In the genomic region with DNA sequence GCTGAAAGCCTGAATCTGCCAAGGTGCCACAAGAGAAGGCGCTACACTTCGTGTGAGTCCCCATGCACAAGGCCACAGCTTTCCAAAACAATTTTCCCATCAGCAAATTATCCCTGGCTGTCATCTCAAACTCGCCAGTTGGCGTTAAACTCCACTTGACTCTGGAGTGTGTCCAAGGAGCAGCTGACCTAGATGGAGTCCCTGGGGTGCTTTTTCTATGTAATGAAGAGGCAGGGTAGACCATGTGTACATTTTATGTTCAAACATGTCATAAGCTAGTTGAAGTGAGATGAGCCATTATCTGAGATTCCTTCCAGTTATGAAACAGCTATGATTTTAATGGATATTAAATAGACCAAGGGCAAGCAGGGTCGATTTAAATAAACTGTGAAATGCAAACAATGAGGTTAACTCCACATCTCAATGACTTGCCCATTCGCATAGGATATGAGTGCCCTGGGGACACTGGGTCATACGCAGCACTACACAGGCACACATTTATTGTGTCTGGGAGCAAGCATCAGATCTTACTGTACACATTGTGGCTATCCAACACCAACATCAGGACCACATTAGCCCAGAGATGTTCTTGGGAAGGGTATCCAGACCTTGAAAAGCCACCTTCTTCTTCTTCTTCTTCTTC, we compare ENCODE assay signal across 18 mouse cellular contexts. TPM values are rescaled to one million over a fixed set of nuclear protein-coding genes. Genes with fewer than 3 reads are reported as not detected.
A peak's percentile ranks its signal among the peaks of the same experiment; 100 is the strongest.
DNase-seq lines count a peak whose midpoint lies in the region; ATAC-seq and TF ChIP-seq lines count a peak whose summit lies in the region.
"Had no signal": no experiment of that assay in that cellular context is flagged by ENCODE, and none has a peak within 500 bp of the region (broad histone marks: within the 10 kb centered on the region; RNA-seq: fewer than 3 reads in every experiment).

No protein-coding gene starts in this region.

- H3K27ac ChIP-seq in hindbrain, embryonic 14.5 days: no peak overlapping the region
- no peak overlapping the region for H3K27ac ChIP-seq in hindbrain, embryonic 11.5 days (ENCODE audit: low read depth, low read length)
- no peak overlapping the region for H3K27ac ChIP-seq in lung, postnatal 0 days (ENCODE audit: low read length)
- H3K27ac ChIP-seq: kidney, postnatal 0 days; midbrain, embryonic 12.5 days; stomach, embryonic 15.5 days had no signal

- WGBS in hindbrain, embryonic 14.5 days: 41% methylated on average over 7 of the region's 7 CpGs
- 61% methylated on average over 7 of the region's 7 CpGs for WGBS in hindbrain, embryonic 11.5 days
- WGBS in lung, postnatal 0 days: 33% methylated on average over 7 of the region's 7 CpGs
- 31% methylated on average over 7 of the region's 7 CpGs for WGBS in lung, adult 2 months

- no peaks in the 10 kb centered on the region for H3K27me3 ChIP-seq in hindbrain, embryonic 14.5 days (ENCODE audit: control insufficient read depth, insufficient read depth, low read length)
- no peaks in the 10 kb centered on the region for H3K27me3 ChIP-seq in hindbrain, embryonic 11.5 days (ENCODE audit: control insufficient read depth, insufficient read depth, low read length)
- H3K27me3 ChIP-seq in lung, postnatal 0 days (replicated peaks; ENCODE audit: insufficient read depth, low read length): no peaks in the 10 kb centered on the region
- H3K27me3 ChIP-seq: midbrain, embryonic 12.5 days; stomach, embryonic 15.5 days had no signal

- H3K9ac ChIP-seq in hindbrain, embryonic 14.5 days: no peak overlapping the region
- no peak overlapping the region for H3K9ac ChIP-seq in hindbrain, embryonic 11.5 days (ENCODE audit: low read depth, low read length)
- H3K9ac ChIP-seq in lung, postnatal 0 days (replicated peaks; ENCODE audit: low read depth): no peak overlapping the region
- H3K9ac ChIP-seq: liver, postnatal 0 days; midbrain, embryonic 12.5 days; stomach, embryonic 15.5 days had no signal

- peaks cover 20% of the 10 kb centered on the region for H3K4me1 ChIP-seq in hindbrain, embryonic 14.5 days (replicated peaks; ENCODE audit: control insufficient read depth, insufficient read depth, low read length)
- no peaks in the 10 kb centered on the region; the same call in 1 of the 2 replicates for H3K4me1 ChIP-seq in hindbrain, embryonic 11.5 days (replicated peaks; ENCODE audit: control insufficient read depth, insufficient read depth, low read length)
- H3K4me1 ChIP-seq in lung, postnatal 0 days (ENCODE audit: insufficient read depth, low read depth, low read length): no peaks in the 10 kb centered on the region
- H3K4me1 ChIP-seq in lung, adult 2 months (ENCODE audit: control insufficient read depth, insufficient read depth, low read length): no peaks in the 10 kb centered on the region

- no peaks in the 10 kb centered on the region for H3K9me3 ChIP-seq in hindbrain, embryonic 14.5 days (ENCODE audit: control insufficient read depth, low read length)
- no peaks in the 10 kb centered on the region for H3K9me3 ChIP-seq in hindbrain, embryonic 11.5 days (ENCODE audit: control insufficient read depth, low read length)
- no peaks in the 10 kb centered on the region for H3K9me3 ChIP-seq in lung, postnatal 0 days (ENCODE audit: low read length)
- H3K9me3 ChIP-seq: midbrain, embryonic 12.5 days; stomach, embryonic 15.5 days had no signal

- no peak for TF ChIP-seq EP300 in lung, postnatal 0 days (IDR thresholded peaks at IDR 0.05)

- H3K4me2 ChIP-seq in hindbrain, embryonic 14.5 days (replicated peaks): no peak overlapping the region
- no peak overlapping the region for H3K4me2 ChIP-seq in hindbrain, embryonic 11.5 days (replicated peaks; ENCODE audit: low read depth, low read length)
- no peak overlapping the region for H3K4me2 ChIP-seq in lung, postnatal 0 days (replicated peaks; ENCODE audit: low read depth, low read length)
- H3K4me2 ChIP-seq: midbrain, embryonic 12.5 days; stomach, embryonic 15.5 days had no signal

- DNase-seq in hindbrain, embryonic 14.5 days (ENCODE audit: low spot score): peak; percentile 42
- no peak for DNase-seq in hindbrain, embryonic 11.5 days (ENCODE audit: low spot score)
- DNase-seq in lung, postnatal 0 days (ENCODE audit: low spot score): peak; percentile 30
- DNase-seq in lung, adult 2 months: no peak
- DNase-seq in cerebellum, adult 18-20 months: peak; percentile 67 to 69
- peak; percentile 55 to 62 for DNase-seq in cerebellum, postnatal 36 days
- no peak for DNase-seq in gastrocnemius, adult 8-10 months (ENCODE audit: low spot score in 2 of 2)
- DNase-seq: adrenal gland, adult 2 months; gastrocnemius, postnatal 36 days; kidney, adult 11 months; liver, postnatal 0 days; spleen, adult 18-20 months had no signal

- no peak for TF ChIP-seq CTCF in lung, postnatal 0 days (IDR thresholded peaks at IDR 0.05)
- no peak for TF ChIP-seq CTCF in lung, adult 2 months (IDR thresholded peaks at IDR 0.05; ENCODE audit: insufficient read depth, low read length)

- H3K4me3 ChIP-seq in hindbrain, embryonic 14.5 days (replicated peaks; ENCODE audit: low read length): no peak overlapping the region
- no peak overlapping the region for H3K4me3 ChIP-seq in hindbrain, embryonic 11.5 days (ENCODE audit: low read depth, low read length)
- no peak overlapping the region for H3K4me3 ChIP-seq in lung, postnatal 0 days (ENCODE audit: low read depth, low read length)
- H3K4me3 ChIP-seq in lung, adult 2 months (replicated peaks; ENCODE audit: extremely low read depth, low read depth, low read length): no peak overlapping the region
- H3K4me3 ChIP-seq: erythroblast, embryonic 14.5 days; midbrain, embryonic 12.5 days; stomach, embryonic 15.5 days had no signal

- no peak for ATAC-seq in hindbrain, embryonic 14.5 days (ENCODE audit: low FRiP score)
- no peak for ATAC-seq in hindbrain, embryonic 11.5 days (ENCODE audit: low FRiP score)
- peak; percentile 40; the same call in 1 of the 2 replicates for ATAC-seq in lung, postnatal 0 days
- ATAC-seq: forebrain, embryonic 14.5 days; hindbrain, embryonic 16.5 days; liver, postnatal 0 days had no signal

- no peaks in the 10 kb centered on the region for H3K36me3 ChIP-seq in hindbrain, embryonic 14.5 days (replicated peaks; ENCODE audit: control insufficient read depth, insufficient read depth)
- no peaks in the 10 kb centered on the region for H3K36me3 ChIP-seq in hindbrain, embryonic 11.5 days (ENCODE audit: control insufficient read depth, insufficient read depth, low read length)
- H3K36me3 ChIP-seq in lung, postnatal 0 days (ENCODE audit: insufficient read depth, low read length): no peaks in the 10 kb centered on the region
- H3K36me3 ChIP-seq: midbrain, embryonic 12.5 days; stomach, embryonic 15.5 days had no signal

- no peak for TF ChIP-seq POLR2A in lung, adult 2 months (IDR thresholded peaks at IDR 0.05; ENCODE audit: borderline replicate concordance, extremely low read depth, low read depth, low read length)

RNA-seq across cellular contexts. Expression of a gene that starts 51.0 kb away (rescaled TPM):
- polyA plus RNA-seq in hindbrain, embryonic 14.5 days (2014; fragmentation: Nextera tagmentation; extraction: Ambion mirVana): 52.4 and 58.3 TPM in 2 replicates
- 46.1 and 59.0 TPM in 2 replicates for polyA plus RNA-seq in hindbrain, embryonic 11.5 days (2014; fragmentation: Nextera tagmentation; extraction: Ambion mirVana)
- polyA plus RNA-seq in lung, postnatal 0 days (2015; fragmentation: Nextera tagmentation; extraction: Ambion mirVana): 27.7 and 28.1 TPM in 2 replicates
- 74.8 and 83.4 TPM in 2 replicates for polyA plus RNA-seq in lung, adult 2 months (2012; rRNA removed)
- 10 to 100 TPM; 16.5 to 23.9 (median 19.9) TPM for total RNA-seq in gastrocnemius, adult 8-10 months (2022)

Comparison
In these comparisons a context has a peak if more than half of its experiments do, and no peak if none do; other contexts are left out.
1. DNase-seq: peak in hindbrain, embryonic 14.5 days (single experiment), lung, postnatal 0 days (single experiment), cerebellum, adult 18-20 months (2 of 2) and cerebellum, postnatal 36 days (2 of 2); none in hindbrain, embryonic 11.5 days (single experiment), lung, adult 2 months (single experiment) and gastrocnemius, adult 8-10 months (0 of 2).